Mouse (Mus musculus): Measurements from ENCODE around the gene 1700012A03Rik. TPM values are rescaled to one million over a fixed set of nuclear protein-coding genes. Genes with fewer than 3 reads are reported as not detected.

Gene 1700012A03Rik
- total RNA-seq, 2 experiments from 2014 or later = not detected

DNA sequence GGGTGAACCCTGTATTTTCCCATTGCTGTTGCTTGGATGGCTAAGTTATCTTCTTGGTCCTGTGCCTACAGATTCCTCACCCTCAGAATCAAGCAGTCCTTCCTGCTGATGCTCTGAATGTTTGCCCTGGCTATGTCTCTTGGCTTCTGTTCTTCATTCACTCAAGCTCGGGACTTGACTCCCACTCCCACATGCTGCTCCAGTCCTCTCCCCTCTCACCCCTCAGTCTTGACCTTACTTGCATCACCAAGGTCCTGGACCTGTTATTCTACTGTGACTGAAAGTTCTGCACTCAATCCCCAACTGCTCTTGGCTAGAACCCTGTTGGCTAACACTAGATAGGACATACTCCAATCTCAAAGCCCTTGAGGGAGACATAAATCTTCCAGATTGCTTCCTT lies 22.1 kb downstream of the 1700012A03Rik start:
- ATAC-seq (replicated peaks; ENCODE audit: poor library complexity) = no peak

DNA sequence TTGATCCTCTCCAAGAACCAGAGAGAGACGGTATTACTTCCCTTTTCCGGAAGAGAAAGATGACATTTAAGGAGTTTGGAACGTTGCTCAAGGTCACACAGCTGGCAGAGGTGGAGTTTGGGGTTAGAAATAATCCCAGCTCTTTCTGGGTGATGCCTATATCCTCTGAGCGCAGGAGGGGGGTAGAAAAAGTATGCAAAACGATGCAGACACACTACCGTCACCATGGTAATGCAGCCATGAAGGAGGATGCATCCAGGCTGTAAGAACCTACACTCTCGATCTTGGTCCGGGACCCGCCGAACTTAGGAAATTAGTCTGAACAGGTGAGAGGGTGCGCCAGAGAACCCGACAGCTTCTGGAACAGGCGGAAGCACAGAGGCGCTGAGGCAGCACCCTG lies 43.3 kb downstream of the 1700012A03Rik start:
- ATAC-seq (replicated peaks; ENCODE audit: poor library complexity) = no peak

- no peak for ATAC-seq (replicated peaks; ENCODE audit: poor library complexity)
Observed at GRCm38 (mm10) chr6:32105547-32106275, 55.7 kb downstream of the 1700012A03Rik start.
